Mouse (Mus musculus) spleen, embryonic (tissue): ENCODE results near the gene Hmgb1.

Experiments
- CTCF ChIA-PET: fragments of 350-600 bp; sonication (Branson Sonifier 250); formaldehyde crosslinking; loops from one replicate; lab custom pipeline; 2022; lab: Charles Lee

The Hmgb1 gene

GRCm38 (mm10) chr5:149184104-149184843, at the start of gene Hmgb1, which contains the start of gene Uspl1:
Gene Hmgb1, minus strand, starts transcription at chr5:149184489.
Gene Uspl1, plus strand, starts transcription at chr5:149184350.
- CTCF ChIA-PET, result interaction anchor here (0.5 to 0.7 kb wide), 2 partner anchors 78 to 506 kb away, joined by 3 read pairs; no protein-coding TSS in a partner anchor

- CTCF ChIA-PET, result no interaction called here
These were observed 45.5 kb upstream of the Hmgb1 start for GRCm38 (mm10) chr5:149229619-149230339.

- CTCF ChIA-PET, result interaction anchor here (0.7 kb wide), 1 partner anchor 58 kb away, joined by 5 read pairs; no protein-coding TSS in a partner anchor
These were observed 44.7 kb upstream of the Hmgb1 start for GRCm38 (mm10) chr5:149228700-149229618.

- CTCF ChIA-PET, result interaction anchor here (0.6 kb wide), 1 partner anchor 144 kb away, joined by 4 read pairs; no protein-coding TSS in a partner anchor
These were observed 40.4 kb upstream of the Hmgb1 start for GRCm38 (mm10) chr5:149224666-149225065.

GRCm38 (mm10) chr5:149221355-149221754, 37.1 kb upstream of the Hmgb1 start:
- CTCF ChIA-PET, result no interaction called here

GRCm38 (mm10) chr5:149219493-149219892, 35.2 kb upstream of the Hmgb1 start:
- CTCF ChIA-PET, result no interaction called here

- CTCF ChIA-PET, result no interaction called here
These were observed 33.5 kb upstream of the Hmgb1 start for GRCm38 (mm10) chr5:149217524-149218357.

GRCm38 (mm10) chr5:149215540-149215939, 31.3 kb upstream of the Hmgb1 start:
- CTCF ChIA-PET, result interaction anchor here (0.6 kb wide), 1 partner anchor 562 kb away, joined by 3 read pairs; no protein-coding TSS in a partner anchor

GRCm38 (mm10) chr5:149212806-149213205, 28.5 kb upstream of the Hmgb1 start:
- CTCF ChIA-PET, result interaction anchor here (0.6 kb wide), 1 partner anchor 54 kb away, joined by 3 read pairs; no protein-coding TSS in a partner anchor

- CTCF ChIA-PET, result no interaction called here
These were observed 26.8 kb upstream of the Hmgb1 start for GRCm38 (mm10) chr5:149211041-149211440.

- CTCF ChIA-PET, result no interaction called here
These were observed 25.0 kb upstream of the Hmgb1 start for GRCm38 (mm10) chr5:149209328-149209727.

GRCm38 (mm10) chr5:149208776-149209175, 24.5 kb upstream of the Hmgb1 start:
- CTCF ChIA-PET, result interaction anchor here (0.5 kb wide), 1 partner anchor 83 kb away, joined by 3 read pairs; no protein-coding TSS in a partner anchor

GRCm38 (mm10) chr5:149207661-149208060, 23.4 kb upstream of the Hmgb1 start:
- CTCF ChIA-PET, result interaction anchor here (0.6 kb wide), 1 partner anchor 99 kb away, joined by 4 read pairs; no protein-coding TSS in a partner anchor

GRCm38 (mm10) chr5:149206286-149206685, 22.0 kb upstream of the Hmgb1 start:
- CTCF ChIA-PET, result no interaction called here

- CTCF ChIA-PET, result no interaction called here
These were observed 21.0 kb upstream of the Hmgb1 start for GRCm38 (mm10) chr5:149205265-149205664.

GRCm38 (mm10) chr5:149204822-149205221, 20.5 kb upstream of the Hmgb1 start:
- CTCF ChIA-PET, result no interaction called here

GRCm38 (mm10) chr5:149203796-149204375, 19.6 kb upstream of the Hmgb1 start:
- CTCF ChIA-PET, result interaction anchor here (0.7 kb wide), 1 partner anchor 42 kb away, joined by 3 read pairs; no protein-coding TSS in a partner anchor

GRCm38 (mm10) chr5:149202941-149203340, 18.7 kb upstream of the Hmgb1 start:
- CTCF ChIA-PET, result interaction anchor here (0.6 to 0.7 kb wide), 2 partner anchors 43 to 895 kb away, joined by 3 to 4 read pairs; no protein-coding TSS in a partner anchor

GRCm38 (mm10) chr5:149198782-149199181, 14.5 kb upstream of the Hmgb1 start:
- CTCF ChIA-PET, result no interaction called here

GRCm38 (mm10) chr5:149196611-149197010, 12.3 kb upstream of the Hmgb1 start:
- CTCF ChIA-PET, result no interaction called here
